Mouse (Mus musculus): ENCODE measurements at regions not wholly inside any gene's neighbourhood (a gene's known extent, or its start where the extent isn't known, plus 50 kb on each side); places are given as distances from the start of the nearest gene placed in this dataset.

DNA sequence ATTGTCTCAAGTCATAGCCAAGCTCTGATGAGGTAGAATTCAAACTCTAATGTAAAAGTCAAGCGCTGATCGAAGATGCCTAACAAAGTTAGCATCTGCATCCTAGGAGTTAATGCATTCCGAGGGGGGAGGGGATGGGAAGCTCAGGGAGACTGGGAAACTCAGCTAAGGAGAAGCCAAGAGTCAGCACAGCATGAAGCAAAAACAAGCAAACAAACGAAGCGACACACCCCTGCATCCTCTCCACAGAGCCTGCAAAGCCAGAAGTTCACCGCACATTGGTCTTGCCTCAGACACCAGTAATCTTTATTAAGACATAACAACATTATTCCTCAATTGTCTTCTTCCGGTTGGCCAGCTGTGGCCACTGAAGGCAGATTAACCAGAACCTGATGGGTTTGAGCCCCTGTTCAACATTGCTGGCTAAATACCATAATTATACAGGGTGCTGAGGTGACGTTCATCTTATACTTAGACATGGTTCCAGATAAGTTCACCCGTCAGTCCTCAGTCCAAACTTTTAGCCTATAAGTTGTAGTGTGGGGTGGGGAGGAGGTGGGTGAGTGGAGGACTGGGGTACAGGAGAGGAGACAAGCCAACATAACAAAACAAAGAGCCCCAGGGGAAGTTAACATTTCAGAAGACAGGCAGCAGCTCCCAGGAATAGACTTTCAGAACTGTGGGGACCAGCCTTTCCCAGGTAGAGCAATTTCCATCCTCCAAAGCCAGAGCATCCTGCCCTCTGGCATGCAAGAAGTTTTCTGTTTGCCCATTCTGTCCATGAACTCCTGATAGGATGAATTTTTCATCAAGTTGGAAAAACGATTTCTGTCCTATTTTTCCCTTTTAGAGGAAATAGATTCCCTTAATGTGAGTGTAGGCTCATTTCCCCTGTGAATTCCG is 213.3 kb upstream of the Gm5148 start:
- TF ChIP-seq POLR2A (IDR thresholded peaks at IDR 0.05; ENCODE audit: borderline replicate concordance, extremely low read depth, low read depth, low read length) (no peak), CTCF (IDR thresholded peaks at IDR 0.05; ENCODE audit: insufficient read depth, low read length) (no peak)

Measured in lung, adult 2 months (tissue).